Mouse (Mus musculus): ENCODE measurements around the gene Mast2. TPM values are rescaled to one million over a fixed set of nuclear protein-coding genes. Genes with fewer than 3 reads are reported as not detected.
A peak's percentile ranks its signal among the peaks of the same experiment; 100 is the strongest.

The Mast2 gene
- polyA plus RNA-seq, 1 experiment from 2014 or later, result 3.8 TPM

- peak; percentile 61 for ATAC-seq (ENCODE audit: low read depth)
- H3K36me3 ChIP-seq (ENCODE audit: control insufficient read depth, insufficient read depth), result no peaks in the 10 kb centered on the region
- no peak overlapping the region for H3K4me2 ChIP-seq (ENCODE audit: low read depth, low read length)
- no peak overlapping the region for H3K9ac ChIP-seq (ENCODE audit: low read depth, low read length)
- no peaks in the 10 kb centered on the region for H3K27me3 ChIP-seq (ENCODE audit: control insufficient read depth, insufficient read depth, low read depth, low read length)
- peaks cover 4% of the 10 kb centered on the region; the same call in 1 of the 2 replicates for H3K4me1 ChIP-seq (ENCODE audit: control insufficient read depth, low read depth, low read length)
- WGBS (ENCODE audit: insufficient replicate concordance), result 51% methylated on average over 1 of the region's 1 CpGs
- H3K4me3 ChIP-seq (ENCODE audit: low read depth, low read length), result no peak overlapping the region
- H3K9me3 ChIP-seq (replicated peaks; ENCODE audit: control insufficient read depth, low read length), result no peaks in the 10 kb centered on the region
- no peak overlapping the region for H3K27ac ChIP-seq (ENCODE audit: low read length)
Measured at GRCm38 (mm10) chr4:116402708-116403107, 61.3 kb downstream of the Mast2 start.

- no peak overlapping the region for H3K4me2 ChIP-seq (ENCODE audit: low read depth, low read length)
- no peak overlapping the region for H3K9ac ChIP-seq (ENCODE audit: low read depth, low read length)
- H3K27me3 ChIP-seq (ENCODE audit: control insufficient read depth, insufficient read depth, low read depth, low read length), result no peaks in the 10 kb centered on the region
- no peaks in the 10 kb centered on the region for H3K9me3 ChIP-seq (replicated peaks; ENCODE audit: control insufficient read depth, low read length)
- WGBS (ENCODE audit: insufficient replicate concordance), result 33% methylated on average over 1 of the region's 1 CpGs
- ATAC-seq (ENCODE audit: low read depth), result no peak
- H3K4me1 ChIP-seq (ENCODE audit: control insufficient read depth, low read depth, low read length), result peaks cover 3% of the 10 kb centered on the region; the same call in 1 of the 2 replicates
- no peak overlapping the region for H3K27ac ChIP-seq (ENCODE audit: low read length)
- no peak overlapping the region for H3K4me3 ChIP-seq (ENCODE audit: low read depth, low read length)
- H3K36me3 ChIP-seq (ENCODE audit: control insufficient read depth, insufficient read depth), result no peaks in the 10 kb centered on the region
Measured at GRCm38 (mm10) chr4:116398051-116398450, 65.9 kb downstream of the Mast2 start.

GRCm38 (mm10) chr4:116377973-116378667 lies 85.9 kb downstream of the Mast2 start:
- no peaks in the 10 kb centered on the region for H3K27me3 ChIP-seq (ENCODE audit: control insufficient read depth, insufficient read depth, low read depth, low read length)
- H3K36me3 ChIP-seq (ENCODE audit: control insufficient read depth, insufficient read depth), result no peaks in the 10 kb centered on the region
- no peak overlapping the region for H3K27ac ChIP-seq (ENCODE audit: low read length)
- no peaks in the 10 kb centered on the region for H3K9me3 ChIP-seq (replicated peaks; ENCODE audit: control insufficient read depth, low read length)
- no peak overlapping the region for H3K4me3 ChIP-seq (ENCODE audit: low read depth, low read length)
- WGBS (ENCODE audit: insufficient replicate concordance), result 71% methylated on average over 2 of the region's 2 CpGs
- no peak for ATAC-seq (ENCODE audit: low read depth)
- H3K4me2 ChIP-seq (ENCODE audit: low read depth, low read length), result no peak overlapping the region
- H3K4me1 ChIP-seq (ENCODE audit: control insufficient read depth, low read depth, low read length), result no peaks in the 10 kb centered on the region
- no peak overlapping the region for H3K9ac ChIP-seq (ENCODE audit: low read depth, low read length)

GRCm38 (mm10) chr4:116371676-116372075 lies 92.3 kb downstream of the Mast2 start:
- Histone ChIP-seq H3K27me3 (ENCODE audit: control insufficient read depth, insufficient read depth, low read depth, low read length) (no peaks in the 10 kb centered on the region), H3K4me3 (ENCODE audit: low read depth, low read length) (no peak overlapping the region), H3K4me2 (ENCODE audit: low read depth, low read length) (no peak overlapping the region), H3K27ac (ENCODE audit: low read length) (no peak overlapping the region), H3K4me1 (ENCODE audit: control insufficient read depth, low read depth, low read length) (no peaks in the 10 kb centered on the region), H3K9me3 (replicated peaks; ENCODE audit: control insufficient read depth, low read length) (no peaks in the 10 kb centered on the region), H3K9ac (ENCODE audit: low read depth, low read length) (no peak overlapping the region), H3K36me3 (ENCODE audit: control insufficient read depth, insufficient read depth) (no peaks in the 10 kb centered on the region)
- 74% methylated on average over 1 of the region's 1 CpGs for WGBS (ENCODE audit: insufficient replicate concordance)
- ATAC-seq (ENCODE audit: low read depth), result no peak

GRCm38 (mm10) chr4:116358099-116358498 lies 105.9 kb downstream of the Mast2 start:
- Histone ChIP-seq H3K9ac (ENCODE audit: low read depth, low read length) (no peak overlapping the region), H3K4me1 (ENCODE audit: control insufficient read depth, low read depth, low read length) (no peaks in the 10 kb centered on the region), H3K27ac (ENCODE audit: low read length) (no peak overlapping the region), H3K9me3 (replicated peaks; ENCODE audit: control insufficient read depth, low read length) (no peaks in the 10 kb centered on the region), H3K36me3 (ENCODE audit: control insufficient read depth, insufficient read depth) (no peaks in the 10 kb centered on the region), H3K4me2 (ENCODE audit: low read depth, low read length) (no peak overlapping the region), H3K4me3 (ENCODE audit: low read depth, low read length) (no peak overlapping the region), H3K27me3 (ENCODE audit: control insufficient read depth, insufficient read depth, low read depth, low read length) (no peaks in the 10 kb centered on the region)
- ATAC-seq (ENCODE audit: low read depth), result no peak
- WGBS (ENCODE audit: insufficient replicate concordance), result 65% methylated on average over 1 of the region's 1 CpGs

- H3K27me3 ChIP-seq (ENCODE audit: control insufficient read depth, insufficient read depth, low read depth, low read length), result no peaks in the 10 kb centered on the region
- no peak for ATAC-seq (ENCODE audit: low read depth)
- 94% methylated on average over 3 of the region's 3 CpGs for WGBS (ENCODE audit: insufficient replicate concordance)
- H3K4me3 ChIP-seq (ENCODE audit: low read depth, low read length), result no peak overlapping the region
- no peak overlapping the region for H3K9ac ChIP-seq (ENCODE audit: low read depth, low read length)
- no peaks in the 10 kb centered on the region; the same call in 1 of the 2 replicates for H3K4me1 ChIP-seq (ENCODE audit: control insufficient read depth, low read depth, low read length)
- H3K9me3 ChIP-seq (replicated peaks; ENCODE audit: control insufficient read depth, low read length), result no peaks in the 10 kb centered on the region
- no peak overlapping the region for H3K27ac ChIP-seq (ENCODE audit: low read length)
- H3K36me3 ChIP-seq (ENCODE audit: control insufficient read depth, insufficient read depth), result no peaks in the 10 kb centered on the region
- H3K4me2 ChIP-seq (ENCODE audit: low read depth, low read length), result no peak overlapping the region
Measured at GRCm38 (mm10) chr4:116352919-116353318, 111.1 kb downstream of the Mast2 start.

- no peaks in the 10 kb centered on the region; the same call in 1 of the 2 replicates for H3K4me1 ChIP-seq (ENCODE audit: control insufficient read depth, low read depth, low read length)
- 77% methylated on average over 3 of the region's 3 CpGs for WGBS (ENCODE audit: insufficient replicate concordance)
- H3K27me3 ChIP-seq (ENCODE audit: control insufficient read depth, insufficient read depth, low read depth, low read length), result no peaks in the 10 kb centered on the region
- H3K9me3 ChIP-seq (replicated peaks; ENCODE audit: control insufficient read depth, low read length), result no peaks in the 10 kb centered on the region
- no peak overlapping the region for H3K27ac ChIP-seq (ENCODE audit: low read length)
- H3K9ac ChIP-seq (ENCODE audit: low read depth, low read length), result no peak overlapping the region
- H3K36me3 ChIP-seq (ENCODE audit: control insufficient read depth, insufficient read depth), result no peaks in the 10 kb centered on the region
- no peak overlapping the region for H3K4me3 ChIP-seq (ENCODE audit: low read depth, low read length)
- ATAC-seq (ENCODE audit: low read depth), result no peak
- no peak overlapping the region for H3K4me2 ChIP-seq (ENCODE audit: low read depth, low read length)
Measured at GRCm38 (mm10) chr4:116352496-116352895, 111.5 kb downstream of the Mast2 start.

- no peaks in the 10 kb centered on the region for H3K9me3 ChIP-seq (replicated peaks; ENCODE audit: control insufficient read depth, low read length)
- H3K4me3 ChIP-seq (ENCODE audit: low read depth, low read length), result no peak overlapping the region
- no peaks in the 10 kb centered on the region for H3K27me3 ChIP-seq (ENCODE audit: control insufficient read depth, insufficient read depth, low read depth, low read length)
- H3K9ac ChIP-seq (ENCODE audit: low read depth, low read length), result no peak overlapping the region
- ATAC-seq (ENCODE audit: low read depth), result no peak
- H3K27ac ChIP-seq (ENCODE audit: low read length), result no peak overlapping the region
- no peaks in the 10 kb centered on the region for H3K36me3 ChIP-seq (ENCODE audit: control insufficient read depth, insufficient read depth)
- H3K4me1 ChIP-seq (ENCODE audit: control insufficient read depth, low read depth, low read length), result no peaks in the 10 kb centered on the region
- H3K4me2 ChIP-seq (ENCODE audit: low read depth, low read length), result no peak overlapping the region
Measured at GRCm38 (mm10) chr4:116342119-116342518, 121.9 kb downstream of the Mast2 start.

- no peaks in the 10 kb centered on the region for H3K9me3 ChIP-seq (replicated peaks; ENCODE audit: control insufficient read depth, low read length)
- H3K4me2 ChIP-seq (ENCODE audit: low read depth, low read length), result no peak overlapping the region
- H3K4me3 ChIP-seq (ENCODE audit: low read depth, low read length), result no peak overlapping the region
- no peak overlapping the region for H3K9ac ChIP-seq (ENCODE audit: low read depth, low read length)
- H3K27me3 ChIP-seq (ENCODE audit: control insufficient read depth, insufficient read depth, low read depth, low read length), result no peaks in the 10 kb centered on the region
- 66% methylated on average over 1 of the region's 1 CpGs for WGBS (ENCODE audit: insufficient replicate concordance)
- ATAC-seq (ENCODE audit: low read depth), result no peak
- H3K4me1 ChIP-seq (ENCODE audit: control insufficient read depth, low read depth, low read length), result no peaks in the 10 kb centered on the region
- H3K27ac ChIP-seq (ENCODE audit: low read length), result no peak overlapping the region
- no peaks in the 10 kb centered on the region for H3K36me3 ChIP-seq (ENCODE audit: control insufficient read depth, insufficient read depth)
Measured at GRCm38 (mm10) chr4:116336294-116336693, 127.7 kb downstream of the Mast2 start.

Data from liver, embryonic 16.5 days (tissue).